Mouse (Mus musculus): Measurements from ENCODE around the gene Suclg1.

DNA sequence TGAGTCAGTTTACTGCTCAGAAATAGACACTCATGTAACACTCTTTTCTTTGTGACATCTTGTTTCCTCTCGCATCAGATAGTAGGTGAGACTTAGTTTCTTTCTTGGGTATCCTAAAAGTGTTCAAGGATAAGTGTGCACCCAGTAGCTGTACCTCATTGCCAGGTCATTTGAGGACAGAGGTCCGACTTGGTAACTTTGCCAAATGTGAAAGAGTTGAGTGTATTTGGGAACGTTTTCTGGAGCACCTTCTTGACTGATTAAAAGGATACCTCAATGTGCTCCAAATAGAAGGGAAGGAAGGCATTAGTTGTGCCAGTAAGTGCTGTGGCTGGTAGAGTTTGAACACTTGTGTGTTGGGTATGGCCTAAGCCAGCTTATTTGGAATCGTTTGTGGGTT is 1.7 kb downstream of the Suclg1 start:
- TF ChIP-seq POLR2A (IDR thresholded peaks at IDR 0.05; ENCODE audit: insufficient read length, low read depth), result no peak
- TF ChIP-seq MAX (IDR thresholded peaks at IDR 0.05; ENCODE audit: low read depth), result no peak
- TF ChIP-seq TCF12 (IDR thresholded peaks at IDR 0.05; ENCODE audit: insufficient read depth, poor library complexity, severe bottlenecking), result no peak
- TF ChIP-seq TCF3 (IDR thresholded peaks at IDR 0.05; ENCODE audit: insufficient read length, low read depth), result no peak
- TF ChIP-seq MYOG (IDR thresholded peaks at IDR 0.05; ENCODE audit: control insufficient read depth in 1 of 3, insufficient read depth in 1 of 3, insufficient read length in 2 of 3, low read depth in 2 of 3), result no peak
- no peak for TF ChIP-seq REST (IDR thresholded peaks at IDR 0.05; ENCODE audit: insufficient read depth, insufficient read length)
- TF ChIP-seq E2F4 (IDR thresholded peaks at IDR 0.05; ENCODE audit: insufficient read depth), result no peak
- no peak for TF ChIP-seq POLR2AphosphoS2 (IDR thresholded peaks at IDR 0.05; ENCODE audit: insufficient read length, low read depth)
- TF ChIP-seq USF1 (IDR thresholded peaks at IDR 0.05; ENCODE audit: low read depth), result no peak
